Mouse (Mus musculus): ENCODE data around the gene Josd2.

The Josd2 gene

DNA sequence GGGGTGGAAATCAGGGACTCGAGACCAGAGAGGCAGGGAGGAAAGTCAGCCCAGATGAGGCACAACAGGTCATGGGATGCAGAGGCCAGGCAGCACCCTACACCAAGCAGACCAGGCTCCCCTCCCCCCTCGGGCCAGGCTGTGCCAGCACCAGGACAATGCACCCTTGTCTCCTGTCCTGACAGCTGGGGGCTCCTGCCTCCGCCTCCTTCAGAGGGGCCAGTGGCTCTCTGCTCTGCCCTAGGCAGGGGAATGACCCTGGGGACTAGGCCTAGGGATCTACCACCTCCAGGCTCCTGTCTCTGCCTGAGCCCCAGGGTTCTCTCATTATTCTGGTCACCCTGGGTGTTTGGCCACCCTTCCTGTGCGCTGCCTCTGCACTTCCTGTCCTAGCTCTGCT is 6.6 kb downstream of the Josd2 start:
- peak; percentile 98 for DNase-seq

DNA sequence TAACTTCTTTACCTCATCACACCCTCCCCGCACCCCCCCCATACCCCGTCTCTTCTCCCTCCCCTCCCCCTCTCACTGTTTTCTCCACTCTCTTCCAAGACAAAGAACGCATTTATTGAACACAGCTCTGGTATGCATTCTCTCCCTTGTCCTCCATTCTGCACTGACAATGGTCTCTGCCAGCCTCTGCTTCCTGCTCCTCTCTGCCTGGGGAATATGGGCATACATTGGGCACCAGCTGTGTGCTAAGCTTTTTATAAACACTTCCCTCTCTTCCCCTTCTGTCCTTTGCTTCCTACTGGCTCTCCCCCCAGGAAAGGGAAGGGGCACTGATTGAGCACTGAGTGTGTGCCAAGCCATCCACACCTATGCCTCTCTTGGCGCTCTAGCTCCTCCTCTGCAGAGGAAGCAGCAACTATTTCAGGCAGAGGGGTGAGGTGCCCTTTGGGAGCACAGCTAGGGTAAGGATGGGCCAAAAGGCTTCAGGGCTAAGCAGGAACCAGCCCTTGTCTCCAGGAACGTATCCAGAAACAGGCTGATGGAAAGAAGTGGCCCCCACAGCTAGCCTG is 7.3 kb downstream of the Josd2 start:
- DNase-seq, result peak; percentile 92

DNA sequence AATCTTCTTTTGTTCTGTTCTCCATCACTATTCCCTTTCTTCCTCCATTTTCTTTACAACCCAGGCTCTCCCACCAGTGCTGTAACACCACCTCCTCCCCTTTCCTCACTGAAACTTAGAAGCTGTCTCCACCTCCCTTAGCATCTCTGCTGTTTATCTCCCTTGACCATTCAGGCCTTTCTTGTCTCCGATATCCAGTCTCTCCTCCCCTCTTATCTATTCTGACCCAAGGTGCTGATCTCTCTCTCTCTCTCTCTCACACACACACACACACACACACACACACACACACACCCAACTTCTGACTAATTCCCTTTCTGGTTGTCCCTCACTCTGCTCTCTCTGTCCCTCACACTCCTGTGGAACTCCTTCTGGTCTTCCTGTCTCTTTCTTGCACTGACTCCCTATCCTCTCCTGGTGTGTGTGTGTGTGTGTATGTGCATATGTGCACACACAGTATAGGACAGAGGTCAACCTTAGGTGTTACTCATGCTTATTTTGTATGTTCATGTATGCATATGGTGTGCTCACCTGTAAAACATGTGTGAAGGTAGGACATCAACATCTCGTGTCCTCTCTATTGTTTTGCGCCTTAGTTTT is 15.2 kb downstream of the Josd2 start:
- peak; percentile 53 for DNase-seq

DNA sequence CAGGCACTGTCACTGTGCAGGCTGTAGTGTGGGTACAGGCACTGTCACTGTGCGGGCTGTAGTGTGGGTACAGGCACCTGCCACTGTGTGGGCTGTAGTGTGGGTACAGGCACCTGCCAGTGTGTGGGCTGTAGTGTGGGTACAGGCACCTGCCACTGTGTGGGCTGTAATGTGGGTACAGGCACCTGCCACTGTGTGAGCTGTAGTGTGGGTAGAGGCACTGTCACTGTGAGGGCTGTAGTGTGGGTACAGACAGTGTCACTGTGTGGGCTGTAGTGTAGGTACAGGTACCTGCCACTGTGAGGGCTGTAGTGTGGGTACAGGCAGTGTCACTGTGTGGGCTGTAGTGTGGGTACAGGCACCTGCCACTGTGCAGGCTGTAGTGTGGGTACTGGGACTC is 16.3 kb downstream of the Josd2 start:
- peak; percentile 31 for DNase-seq

DNA sequence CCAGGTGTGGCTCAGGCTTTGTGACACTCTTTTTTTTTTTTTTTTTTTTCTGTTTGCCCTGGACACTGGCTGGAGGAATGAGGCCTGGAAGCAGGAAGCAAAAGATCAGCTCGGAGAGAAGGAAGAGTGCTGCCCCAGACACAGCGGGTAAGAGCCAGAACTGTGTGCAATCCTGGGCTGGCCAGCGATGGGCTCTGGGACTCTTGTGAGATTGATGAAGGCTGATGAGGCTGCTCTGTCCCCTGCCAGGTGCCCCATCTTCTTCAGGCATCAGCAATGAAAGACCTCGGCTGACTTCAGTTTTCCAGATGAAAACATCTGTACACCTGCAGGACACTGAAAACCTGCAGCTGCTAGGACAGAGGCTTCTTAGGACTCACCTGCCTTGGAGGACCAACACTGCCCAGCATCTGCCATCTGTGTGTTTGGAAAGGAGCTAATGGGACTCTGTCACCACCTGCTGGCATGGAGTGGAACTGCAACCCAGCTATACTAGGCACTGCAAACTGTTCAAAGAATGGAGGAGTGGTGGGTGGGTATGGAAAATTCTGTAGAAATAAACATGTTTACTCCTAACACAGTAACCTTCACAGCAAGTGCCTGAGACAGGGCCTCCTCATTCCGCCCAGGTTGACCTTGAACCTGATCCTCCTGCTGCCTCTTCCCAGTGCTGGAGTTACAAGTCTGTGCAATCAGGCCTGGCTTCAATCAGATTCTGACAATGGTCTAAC is 17.2 kb downstream of the Josd2 start:
- DNase-seq, result peak; percentile 92

DNA sequence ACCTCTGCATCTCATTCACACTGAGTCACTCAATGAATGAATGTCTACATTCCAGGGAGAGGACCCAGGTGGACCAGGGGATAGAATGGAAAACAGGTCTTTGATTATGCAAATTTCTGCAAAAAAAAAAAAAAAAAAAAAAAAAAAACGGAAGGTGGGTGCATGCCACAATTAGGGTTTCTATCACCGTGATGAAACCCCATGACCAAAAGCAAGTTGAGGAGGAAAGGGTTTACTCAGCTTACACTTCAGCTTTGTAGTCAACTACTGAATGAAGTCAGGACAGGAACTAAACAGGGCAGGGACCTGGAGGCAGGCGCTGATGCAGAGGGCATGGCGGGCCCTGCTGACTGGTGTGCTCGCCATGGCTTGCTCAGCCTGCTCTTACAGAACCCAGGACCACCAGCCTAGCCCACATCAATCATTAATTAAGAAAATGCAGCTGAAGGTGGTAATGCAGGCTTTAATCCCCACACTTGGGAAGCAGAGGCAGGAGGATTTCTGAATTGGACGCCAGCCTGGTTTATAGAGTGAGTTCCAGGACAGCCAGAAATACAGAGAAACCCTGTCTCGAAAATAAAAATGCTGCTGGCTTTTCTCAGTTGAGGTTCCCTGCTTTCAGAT is 17.9 kb downstream of the Josd2 start:
- peak; percentile 69 for DNase-seq

DNA sequence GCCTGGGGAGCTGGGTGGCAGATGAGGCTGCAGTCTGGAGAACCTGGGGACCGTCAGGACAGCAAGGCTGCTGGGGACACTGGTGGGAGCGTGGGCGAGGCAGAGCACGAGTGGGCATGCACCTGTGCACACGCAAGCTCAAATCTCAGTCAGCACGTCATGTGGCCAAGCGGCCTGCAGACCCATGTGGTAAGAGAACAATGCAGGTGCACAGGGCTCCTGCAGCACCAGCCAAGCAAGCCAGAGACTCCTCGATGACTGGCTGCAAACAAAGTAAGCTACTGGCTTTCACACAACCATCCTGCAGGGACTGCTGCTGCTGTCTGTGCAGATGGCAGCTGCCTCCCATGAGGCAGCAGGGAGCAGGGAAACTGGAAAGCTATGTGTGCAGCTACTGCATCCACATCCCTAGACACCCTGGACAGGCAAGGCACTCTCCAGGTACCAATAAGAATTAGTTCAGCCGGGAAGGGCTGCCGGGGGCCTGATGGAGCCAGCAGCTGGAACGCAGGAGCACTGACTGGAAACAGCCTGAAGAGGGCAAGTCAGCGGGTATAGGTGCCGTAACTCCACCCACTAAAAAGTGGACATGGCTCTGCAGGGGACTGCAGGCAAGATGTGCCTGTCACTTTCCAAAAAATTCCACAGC is 19.3 kb downstream of the Josd2 start:
- DNase-seq, result peak; percentile 63

DNA sequence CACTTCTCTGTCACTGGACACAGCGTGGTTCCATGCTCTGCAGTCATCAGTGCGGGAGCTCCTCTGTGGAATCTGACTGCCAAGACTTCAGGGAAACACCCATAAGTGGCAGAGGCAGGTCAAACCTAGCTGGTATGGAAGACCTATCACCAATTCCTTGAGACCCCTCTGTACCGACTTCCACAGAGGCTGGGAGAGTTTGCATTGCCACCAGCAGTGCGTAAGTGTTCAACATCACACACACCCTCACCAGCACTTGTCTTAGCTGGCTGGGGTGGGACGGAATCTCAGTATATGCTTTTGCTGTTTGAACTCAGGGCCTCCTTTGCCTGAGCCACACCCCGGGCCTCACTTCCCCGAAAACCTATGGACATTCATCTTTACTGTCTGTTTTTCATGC is 20.2 kb downstream of the Josd2 start:
- peak; percentile 68 for DNase-seq

DNA sequence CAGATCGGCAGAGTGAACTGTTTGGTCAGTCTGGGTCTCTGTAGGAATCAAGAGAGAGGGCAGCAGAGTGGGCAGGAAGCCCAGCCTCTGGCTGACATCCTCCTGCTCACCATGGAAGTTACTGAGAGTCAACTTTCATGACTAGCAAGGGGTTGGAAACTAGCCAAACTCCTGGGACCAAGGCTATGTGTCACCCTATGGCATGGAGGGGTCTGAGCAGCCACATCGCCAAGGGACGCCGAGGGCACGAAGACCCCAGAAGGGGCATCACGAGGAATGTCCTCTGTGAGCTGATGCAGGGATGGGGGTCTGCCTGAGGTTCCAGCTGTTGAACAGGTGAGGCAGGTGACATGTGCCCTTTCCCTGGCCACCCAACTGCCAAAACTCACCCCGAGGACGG is 20.8 kb downstream of the Josd2 start:
- peak; percentile 86 for DNase-seq

DNA sequence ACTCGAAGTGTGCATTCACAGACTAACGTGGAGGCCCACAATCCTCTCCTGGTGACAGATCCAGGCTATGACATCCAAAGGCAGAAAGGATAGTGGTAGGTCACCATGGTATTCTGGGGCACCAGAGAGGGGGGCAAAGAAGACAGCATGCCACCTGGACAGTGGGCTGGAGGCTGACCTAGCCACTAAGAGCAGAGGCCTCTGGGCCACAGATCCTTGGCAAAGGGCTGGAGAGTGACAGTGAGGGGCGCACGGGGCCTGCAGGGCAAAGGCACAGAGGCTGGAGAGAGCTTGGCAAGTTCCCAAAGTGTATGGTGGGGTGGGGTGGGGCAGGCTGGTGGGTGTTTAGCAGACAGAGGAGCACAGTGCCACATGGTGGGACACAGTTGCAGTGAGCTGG is 22.5 kb downstream of the Josd2 start:
- peak; percentile 84 for DNase-seq

DNA sequence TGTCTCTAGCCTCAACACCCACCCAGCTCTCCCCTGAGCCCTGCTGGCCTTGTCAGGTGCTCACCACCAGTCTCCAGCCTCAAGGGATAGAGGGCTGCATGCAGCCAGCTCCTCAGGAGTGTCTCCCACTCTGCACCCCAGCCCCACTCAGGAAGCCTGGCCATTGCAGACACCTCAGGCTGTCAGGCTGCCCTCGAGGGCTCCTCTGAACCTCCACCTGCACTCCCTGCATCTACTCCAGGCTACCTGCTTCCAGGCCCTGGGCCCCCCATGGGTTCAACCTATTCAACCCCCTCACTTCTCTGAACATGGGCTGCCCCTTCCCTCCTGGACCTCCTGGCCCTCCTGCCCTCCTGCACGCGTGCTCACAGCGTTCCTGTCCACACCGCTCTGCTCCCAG is 23.6 kb downstream of the Josd2 start:
- peak; percentile 82 for DNase-seq

DNA sequence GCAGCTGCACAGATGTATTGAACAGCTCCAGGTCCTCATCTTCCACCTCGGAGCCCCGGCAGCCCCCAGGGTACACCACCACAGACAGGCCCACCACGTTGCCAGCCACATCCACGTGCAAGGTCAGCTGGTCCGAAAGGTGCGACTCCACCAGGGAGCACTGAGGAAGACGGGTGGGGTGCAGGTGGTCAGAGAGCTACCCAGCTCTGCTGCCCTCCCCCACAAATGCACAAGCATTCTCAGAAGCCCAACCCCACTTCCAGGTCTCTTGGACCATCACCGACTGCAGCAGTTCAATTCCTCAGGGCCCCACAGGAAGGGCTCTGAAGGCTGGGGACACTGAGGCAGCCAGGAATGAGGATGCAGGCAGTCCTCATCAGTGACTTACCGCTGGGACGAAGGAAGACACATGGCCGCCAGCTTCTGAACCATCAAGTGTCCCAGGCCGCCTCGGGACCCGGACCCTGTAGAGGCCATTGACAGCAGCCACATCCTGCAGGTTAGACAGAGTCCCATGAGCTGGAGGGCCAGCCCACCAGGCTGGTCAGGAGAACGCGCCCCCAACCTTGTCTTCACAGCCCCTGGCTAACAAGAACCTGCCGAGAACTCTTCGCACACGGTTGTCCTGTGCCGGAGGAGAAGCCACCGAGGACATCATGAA is 24.5 kb downstream of the Josd2 start:
- DNase-seq, result peak; percentile 86

DNA sequence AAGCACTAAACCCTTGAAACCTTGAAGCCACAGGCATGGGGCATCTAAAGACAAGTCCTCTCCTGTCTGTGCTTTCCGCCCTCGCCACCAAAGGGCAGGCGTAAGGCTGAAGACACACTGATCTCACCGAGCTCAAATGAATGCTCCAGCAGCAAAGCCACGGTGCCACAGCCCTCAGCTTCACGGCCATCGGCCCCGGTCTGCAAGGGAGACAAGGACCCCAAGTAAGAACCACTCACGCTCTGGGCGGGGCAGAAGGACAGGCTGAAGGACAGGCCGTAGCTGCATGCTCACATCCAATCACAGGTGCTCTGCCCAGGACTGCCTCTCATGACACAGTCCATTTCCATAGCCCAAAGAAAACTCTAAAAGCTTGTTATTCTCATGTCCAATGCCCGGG is 26.9 kb downstream of the Josd2 start:
- DNase-seq, result peak; percentile 88

DNA sequence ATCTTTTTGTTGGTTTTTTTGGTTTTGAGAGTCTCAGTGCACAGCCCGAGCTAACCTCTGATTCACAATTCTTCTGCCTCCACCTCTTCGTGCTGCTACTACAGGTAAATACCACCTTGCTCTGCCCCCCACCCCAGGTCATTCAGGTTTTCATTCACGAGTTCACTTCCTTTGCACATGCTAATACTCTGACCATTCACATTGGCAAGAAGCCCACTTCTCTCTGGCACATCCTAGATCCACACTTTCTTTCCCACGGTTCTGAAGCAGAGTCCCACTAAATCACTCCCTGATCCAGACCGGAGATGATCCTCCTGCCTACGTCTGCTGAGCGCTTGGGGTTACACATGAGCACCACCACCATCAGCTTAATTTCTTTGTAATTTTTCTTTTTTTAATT is 27.3 kb downstream of the Josd2 start:
- DNase-seq, result peak; percentile 87

DNA sequence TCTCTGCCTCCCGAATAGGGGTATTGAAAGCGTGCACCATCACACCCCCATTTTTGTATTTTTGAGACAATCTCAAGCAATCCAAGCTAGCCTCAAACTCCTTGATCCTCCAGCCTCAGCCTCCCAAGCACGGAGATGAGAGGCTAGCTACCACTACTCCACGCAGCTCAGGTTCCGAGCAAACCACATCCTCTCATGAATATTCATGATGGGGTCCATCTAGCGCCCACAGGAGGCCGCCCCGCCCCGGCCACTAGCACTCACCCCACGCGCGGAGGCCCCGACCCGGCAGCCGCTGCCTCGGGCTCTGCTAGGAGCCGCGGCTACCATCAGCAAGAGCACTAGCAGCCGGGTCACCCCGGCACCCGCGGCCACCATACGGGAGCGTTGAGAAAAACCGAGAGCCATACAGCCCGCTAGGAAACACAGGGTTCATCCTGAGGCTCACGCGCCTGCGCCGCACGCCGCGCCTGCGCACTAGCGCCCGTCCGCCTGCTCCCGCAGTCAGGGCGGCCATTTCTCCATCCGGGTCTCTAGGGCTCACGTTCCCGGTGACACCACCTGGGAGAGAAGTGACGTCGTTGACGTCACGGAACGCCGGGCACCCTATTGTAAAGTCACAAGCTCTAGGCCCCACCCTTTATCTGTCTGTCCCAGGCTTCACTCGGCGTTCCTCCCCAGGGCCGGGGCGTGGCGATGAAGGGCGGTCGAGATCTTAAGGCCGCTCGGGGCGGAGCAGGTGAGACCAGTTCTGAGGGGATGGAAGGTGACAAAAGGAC is 28.4 kb downstream of the Josd2 start, which contains the start of the genes Emc10 and Fam71e1:
Gene Emc10 (minus strand): TSS at position 538 of the 779 bp plus-strand sequence.
Gene Fam71e1 (plus strand): TSS at position 590 of the 779 bp plus-strand sequence.
- peak; percentile 100 for DNase-seq

DNA sequence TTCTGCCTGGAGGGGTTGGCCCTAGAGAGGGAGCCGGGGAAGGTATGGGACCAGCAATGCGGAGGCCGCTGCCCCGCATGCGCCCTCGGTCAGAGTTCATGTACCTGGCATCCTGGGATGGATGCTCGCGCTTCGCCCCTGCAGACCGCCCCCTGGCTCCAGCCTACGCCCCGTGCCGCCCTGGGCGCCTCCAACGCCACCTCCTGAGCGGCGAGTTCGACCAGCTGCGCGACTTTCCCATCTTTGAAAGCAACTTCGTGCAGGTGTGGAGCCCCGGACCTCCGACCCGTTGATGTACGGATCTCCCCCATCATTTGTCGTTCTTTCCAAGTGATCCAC is 29.0 kb downstream of the Josd2 start:
- DNase-seq, result no peak

DNA sequence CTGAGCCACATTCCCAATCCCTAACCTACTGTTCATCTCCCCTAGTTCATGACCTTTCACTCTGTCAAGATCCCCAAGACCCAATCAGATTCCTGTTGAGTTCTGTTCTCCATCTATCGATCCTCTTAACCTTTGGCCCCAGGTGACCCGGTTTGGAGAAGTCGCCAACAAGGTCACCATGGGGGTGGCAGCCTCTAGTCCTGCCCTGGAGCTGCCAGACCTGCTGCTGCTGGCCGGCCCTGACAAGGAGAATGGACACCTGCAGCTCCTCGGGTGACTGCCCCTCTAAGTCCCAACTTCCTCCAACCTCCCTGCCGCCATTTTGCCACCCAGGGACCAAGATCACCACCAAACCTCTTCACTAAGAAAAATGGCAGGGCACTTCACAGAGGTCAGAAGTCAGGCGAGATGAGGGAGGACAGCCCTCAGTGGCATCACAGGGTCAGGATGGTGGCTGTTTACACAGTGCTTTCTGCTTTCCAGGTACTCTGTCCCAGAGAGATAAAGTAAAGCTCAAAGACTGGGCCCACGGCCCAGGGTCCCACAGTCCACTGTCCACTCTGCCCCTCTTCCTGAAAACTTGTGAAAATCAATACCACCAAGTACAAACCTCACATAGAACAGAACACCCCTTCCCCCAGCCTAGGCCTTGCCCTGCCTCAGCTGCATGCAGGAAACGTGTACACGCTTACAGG is 29.7 kb downstream of the Josd2 start:
- DNase-seq, result peak; percentile 90

DNA sequence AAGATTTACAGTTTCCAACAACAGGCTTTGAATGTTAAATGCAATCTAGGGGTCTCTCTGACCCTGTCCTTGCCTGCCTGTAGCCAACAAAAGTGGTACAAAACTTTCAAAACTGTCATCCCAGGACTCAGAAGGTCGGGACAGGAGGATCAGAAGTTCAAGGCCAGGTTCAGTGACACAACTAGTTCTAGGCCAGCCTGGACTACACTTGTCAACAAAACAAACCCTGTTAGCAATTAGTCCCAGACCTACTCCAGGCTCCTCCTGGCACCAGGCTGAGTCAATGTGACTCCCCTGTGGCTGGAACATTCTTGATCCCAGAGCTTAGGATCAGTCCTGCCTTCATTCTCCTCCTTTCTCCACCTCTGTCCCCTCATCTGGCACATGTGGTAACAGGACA is 31.1 kb downstream of the Josd2 start:
- no peak for DNase-seq

DNA sequence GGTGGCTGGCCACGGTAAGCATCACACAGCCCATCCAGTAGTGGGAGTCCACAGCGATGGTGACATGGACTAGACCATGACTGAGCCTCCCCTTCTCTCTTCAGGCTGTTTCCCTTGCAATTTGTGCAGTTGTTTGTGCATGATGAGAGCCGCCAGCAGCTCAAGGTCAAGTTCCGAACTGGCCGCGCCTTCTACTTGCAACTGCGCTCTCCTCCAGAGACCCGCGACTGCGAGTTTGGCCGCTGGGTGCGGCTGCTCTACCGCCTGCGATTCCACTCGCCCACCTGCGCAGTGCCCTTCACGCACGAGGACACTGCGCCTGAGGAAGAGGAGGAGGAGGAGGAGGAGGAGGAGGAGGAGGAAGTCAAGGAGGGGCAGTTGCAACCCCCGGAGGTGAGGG is 32.3 kb downstream of the Josd2 start:
- DNase-seq, result peak; percentile 75

DNA sequence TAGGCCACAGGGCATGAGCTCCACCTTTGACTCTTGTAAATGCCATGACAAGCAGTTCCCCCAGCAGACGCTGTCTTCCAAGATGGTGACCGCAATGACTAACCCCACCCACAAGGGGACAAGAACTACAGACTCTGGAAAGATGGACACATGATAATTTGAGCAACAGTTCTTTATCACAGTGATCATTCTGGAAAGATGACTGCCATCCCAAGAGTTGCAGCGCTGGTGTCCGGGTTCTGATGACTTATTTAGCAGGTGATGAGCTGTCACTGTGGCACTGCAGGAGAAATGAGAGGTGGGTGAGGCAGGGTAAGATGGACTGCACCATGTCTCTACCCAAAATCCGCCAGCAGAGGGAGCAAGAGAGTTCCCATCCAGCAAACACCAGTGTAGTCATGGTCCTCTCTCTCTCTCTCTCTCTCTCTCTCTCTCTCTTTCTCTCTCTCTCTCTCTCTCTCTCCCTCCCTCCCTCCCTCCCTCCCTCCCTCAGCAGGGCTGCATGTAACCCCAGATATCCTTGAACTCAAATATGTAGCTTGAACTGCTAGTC is 33.9 kb downstream of the Josd2 start:
- no peak for DNase-seq

DNA sequence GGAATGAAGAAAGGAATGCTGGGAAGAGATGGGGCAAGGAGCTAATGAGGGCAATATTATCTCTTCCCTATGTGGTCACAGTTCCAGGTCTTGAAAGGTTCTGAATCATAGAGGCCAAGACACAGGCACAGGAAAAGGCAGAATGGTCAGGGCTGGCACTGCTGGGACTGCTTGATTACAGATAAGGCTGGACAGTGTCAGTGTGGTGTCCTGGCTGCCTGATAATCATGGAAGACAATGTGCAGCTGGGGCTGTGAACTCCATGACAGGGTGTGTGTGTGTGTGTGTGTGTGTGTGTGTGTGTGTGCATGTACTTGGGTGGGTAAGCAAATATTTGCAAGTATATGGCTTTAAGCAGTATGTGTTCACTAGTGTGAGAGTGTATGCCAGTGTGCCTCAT is 39.7 kb downstream of the Josd2 start:
- no peak for DNase-seq
